In the genomic region with DNA sequence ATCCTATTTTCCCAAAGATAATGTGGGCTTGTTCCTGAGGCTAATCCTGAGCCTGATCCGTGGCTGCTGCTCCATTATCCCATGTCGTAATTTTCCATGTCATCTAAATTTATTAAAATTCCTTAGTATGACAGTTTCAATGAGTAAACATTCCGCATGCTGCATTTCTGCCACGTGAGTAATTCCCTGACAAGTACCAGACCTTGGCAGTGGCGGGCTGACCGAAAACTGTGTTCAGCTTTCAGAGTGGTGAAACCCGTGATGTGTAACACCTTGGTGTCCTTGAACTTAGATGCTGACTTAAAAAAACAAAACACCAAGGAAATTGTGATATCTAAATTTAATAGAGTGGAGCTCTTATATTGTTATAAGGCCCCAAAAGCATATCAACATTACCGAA, we compare ENCODE assay signal across 8 mouse cellular contexts. TPM values are rescaled to one million over a fixed set of nuclear protein-coding genes. Genes with fewer than 3 reads are reported as not detected.
DNase-seq lines count a peak whose midpoint lies in the region; ATAC-seq lines count a peak whose summit lies in the region.

No protein-coding gene starts in this region.

- DNase-seq in kidney, adult 18-20 months: peak; percentile 27
- no peak for DNase-seq in kidney, postnatal 25 days
- DNase-seq in urinary bladder, postnatal 14 days (ENCODE audit: low spot score): peak; percentile 21
- DNase-seq in urinary bladder, postnatal 10 days (ENCODE audit: low spot score): no peak
- DNase-seq in adrenal gland, postnatal 25 days: peak; percentile 40
- DNase-seq in ovary, postnatal 10 days (ENCODE audit: low spot score): no peak

- no peak for ATAC-seq in CD4-positive, CD25-positive, alpha-beta regulatory T cell, adult 4 months
- ATAC-seq in activated CD4-positive, CD25-positive, alpha-beta regulatory T cell, adult 4 months: no peak

RNA-seq across cellular contexts. Expression of a gene that starts 6.0 kb away (rescaled TPM):
- 47.4 and 59.7 TPM in 2 replicates for total RNA-seq in adrenal gland, postnatal 25 days (2021)
- polyA plus RNA-seq in CD4-positive, CD25-positive, alpha-beta regulatory T cell, adult 4 months (2017; shearing (Covaris generic)): under 1 TPM; 0.05 to 0.15 TPM
- under 1 TPM in 1 of 2 experiments, not detected in 1; 0.11 TPM for polyA plus RNA-seq in activated CD4-positive, CD25-positive, alpha-beta regulatory T cell, adult 4 months (2017; shearing (Covaris generic))

RNA-seq across cellular contexts. Expression of a gene that starts 30.4 kb away (rescaled TPM):
- total RNA-seq in adrenal gland, postnatal 25 days (2021): 343 and 454 TPM in 2 replicates
- 1 to 10 TPM in 1 of 2 experiments, not detected in 1; 2.7 TPM for polyA plus RNA-seq in CD4-positive, CD25-positive, alpha-beta regulatory T cell, adult 4 months (2017; shearing (Covaris generic))
- polyA plus RNA-seq in activated CD4-positive, CD25-positive, alpha-beta regulatory T cell, adult 4 months (2017; shearing (Covaris generic)): under 1 TPM; 0.93 to 0.94 TPM

RNA-seq across cellular contexts. Expression of a gene that starts 42.9 kb away (rescaled TPM):
- 12.1 and 13.9 TPM in 2 replicates for total RNA-seq in adrenal gland, postnatal 25 days (2021)
- polyA plus RNA-seq in CD4-positive, CD25-positive, alpha-beta regulatory T cell, adult 4 months (2017; shearing (Covaris generic)): 1 to 10 TPM; 2.3 to 3.4 TPM
- 1 to 10 TPM; 2.4 to 3.0 TPM for polyA plus RNA-seq in activated CD4-positive, CD25-positive, alpha-beta regulatory T cell, adult 4 months (2017; shearing (Covaris generic))

Comparison
In these comparisons a context has a peak if more than half of its experiments do, and no peak if none do; other contexts are left out.
1. DNase-seq: peak in kidney, adult 18-20 months (single experiment), urinary bladder, postnatal 14 days (single experiment) and adrenal gland, postnatal 25 days (single experiment); none in kidney, postnatal 25 days (0 of 2), urinary bladder, postnatal 10 days (single experiment) and ovary, postnatal 10 days (single experiment).